Mouse (Mus musculus): ENCODE data around the gene Spsb2. TPM values are rescaled to one million over a fixed set of nuclear protein-coding genes. Genes with fewer than 3 reads are reported as not detected.
A peak's percentile ranks its signal among the peaks of the same experiment; 100 is the strongest.

Spsb2 gene
- polyA plus RNA-seq, 1 experiment from 2014 or later, result 8.6 TPM

- 83% methylated on average over 10 of the region's 10 CpGs for WGBS (ENCODE audit: insufficient replicate concordance)
- no peak for ATAC-seq (ENCODE audit: low read depth)
- no peak overlapping the region for H3K27ac ChIP-seq (ENCODE audit: low read length)
Measured at GRCm38 (mm10) chr6:124835531-124835930, 27.1 kb downstream of the Spsb2 start.

GRCm38 (mm10) chr6:124836411-124836810 is 27.9 kb downstream of the Spsb2 start:
- Histone ChIP-seq H3K9ac (ENCODE audit: low read depth, low read length) (no peak overlapping the region), H3K4me3 (ENCODE audit: low read depth, low read length) (no peak overlapping the region), H3K36me3 (ENCODE audit: control insufficient read depth, insufficient read depth) (peaks cover 33% of the 10 kb centered on the region), H3K4me2 (ENCODE audit: low read depth, low read length) (no peak overlapping the region), H3K4me1 (ENCODE audit: control insufficient read depth, low read depth, low read length) (peaks cover 5% of the 10 kb centered on the region), H3K27ac (ENCODE audit: low read length) (no peak overlapping the region), H3K27me3 (ENCODE audit: control insufficient read depth, insufficient read depth, low read depth, low read length) (peaks cover 5% of the 10 kb centered on the region; the same call in 1 of the 2 replicates), H3K9me3 (replicated peaks; ENCODE audit: control insufficient read depth, low read length) (no peaks in the 10 kb centered on the region)
- no peak for ATAC-seq (ENCODE audit: low read depth)
- 75% methylated on average over 7 of the region's 7 CpGs for WGBS (ENCODE audit: insufficient replicate concordance)

More at GRCm38 (mm10) chr6:124835531-124835930, 27.1 kb downstream of the Spsb2 start:
- Histone ChIP-seq H3K4me3 (ENCODE audit: low read depth, low read length) (no peak overlapping the region), H3K27me3 (ENCODE audit: control insufficient read depth, insufficient read depth, low read depth, low read length) (peaks cover 5% of the 10 kb centered on the region; the same call in 1 of the 2 replicates), H3K9ac (ENCODE audit: low read depth, low read length) (no peak overlapping the region), H3K4me2 (ENCODE audit: low read depth, low read length) (no peak overlapping the region), H3K9me3 (replicated peaks; ENCODE audit: control insufficient read depth, low read length) (no peaks in the 10 kb centered on the region), H3K36me3 (ENCODE audit: control insufficient read depth, insufficient read depth) (peaks cover 35% of the 10 kb centered on the region), H3K4me1 (ENCODE audit: control insufficient read depth, low read depth, low read length) (peaks cover 8% of the 10 kb centered on the region)

GRCm38 (mm10) chr6:124839805-124840204 is 31.3 kb downstream of the Spsb2 start:
- H3K4me2 ChIP-seq (ENCODE audit: low read depth, low read length), result no peak overlapping the region
- ATAC-seq (ENCODE audit: low read depth), result no peak
- H3K36me3 ChIP-seq (ENCODE audit: control insufficient read depth, insufficient read depth), result peaks cover under 1% of the 10 kb centered on the region; the same call in 1 of the 2 replicates

GRCm38 (mm10) chr6:124840241-124841167 is 32.0 kb downstream of the Spsb2 start, which contains the start of gene Gnb3:
Gene Gnb3 (minus strand): TSS chr6:124840275.
- Histone ChIP-seq H3K36me3 (ENCODE audit: control insufficient read depth, insufficient read depth) (no peaks in the 10 kb centered on the region), H3K9me3 (replicated peaks; ENCODE audit: control insufficient read depth, low read length) (no peaks in the 10 kb centered on the region), H3K4me2 (ENCODE audit: low read depth, low read length) (no peak within 1 kb of the TSS), H3K9ac (ENCODE audit: low read depth, low read length) (no peak within 1 kb of the TSS), H3K4me1 (ENCODE audit: control insufficient read depth, low read depth, low read length) (no peaks in the 10 kb centered on the region), H3K27me3 (ENCODE audit: control insufficient read depth, insufficient read depth, low read depth, low read length) (peaks cover 5% of the 10 kb centered on the region; the same call in 1 of the 2 replicates), H3K27ac (ENCODE audit: low read length) (no peak within 1 kb of the TSS), H3K4me3 (ENCODE audit: low read depth, low read length) (no peak within 1 kb of the TSS)
- 32% methylated on average over 15 of the region's 15 CpGs for WGBS (ENCODE audit: insufficient replicate concordance)
- no peak for ATAC-seq (ENCODE audit: low read depth)

More at GRCm38 (mm10) chr6:124839805-124840204, 31.3 kb downstream of the Spsb2 start:
- Histone ChIP-seq H3K9ac (ENCODE audit: low read depth, low read length) (no peak overlapping the region), H3K9me3 (replicated peaks; ENCODE audit: control insufficient read depth, low read length) (no peaks in the 10 kb centered on the region), H3K27me3 (ENCODE audit: control insufficient read depth, insufficient read depth, low read depth, low read length) (peaks cover 5% of the 10 kb centered on the region; the same call in 1 of the 2 replicates), H3K4me3 (ENCODE audit: low read depth, low read length) (no peak overlapping the region), H3K27ac (ENCODE audit: low read length) (no peak overlapping the region), H3K4me1 (ENCODE audit: control insufficient read depth, low read depth, low read length) (no peaks in the 10 kb centered on the region)
- WGBS (ENCODE audit: insufficient replicate concordance), result 20% methylated on average over 8 of the region's 8 CpGs

- Histone ChIP-seq H3K4me1 (ENCODE audit: control insufficient read depth, low read depth, low read length) (no peaks in the 10 kb centered on the region), H3K9me3 (replicated peaks; ENCODE audit: control insufficient read depth, low read length) (no peaks in the 10 kb centered on the region), H3K27ac (ENCODE audit: low read length) (no peak overlapping the region), H3K36me3 (ENCODE audit: control insufficient read depth, insufficient read depth) (no peaks in the 10 kb centered on the region), H3K4me2 (ENCODE audit: low read depth, low read length) (no peak overlapping the region), H3K27me3 (ENCODE audit: control insufficient read depth, insufficient read depth, low read depth, low read length) (no peaks in the 10 kb centered on the region), H3K9ac (ENCODE audit: low read depth, low read length) (no peak overlapping the region), H3K4me3 (ENCODE audit: low read depth, low read length) (no peak overlapping the region)
- 18% methylated on average over 9 of the region's 9 CpGs for WGBS (ENCODE audit: insufficient replicate concordance)
- ATAC-seq (ENCODE audit: low read depth), result peak; percentile 25; the same call in 1 of the 2 replicates
Measured at GRCm38 (mm10) chr6:124847305-124847704, 38.8 kb downstream of the Spsb2 start.

GRCm38 (mm10) chr6:124850535-124850934 is 42.1 kb downstream of the Spsb2 start:
- WGBS (ENCODE audit: insufficient replicate concordance), result 49% methylated on average over 8 of the region's 8 CpGs
- ATAC-seq (ENCODE audit: low read depth), result no peak
- H3K4me1 ChIP-seq (ENCODE audit: control insufficient read depth, low read depth, low read length), result peaks cover 2% of the 10 kb centered on the region

GRCm38 (mm10) chr6:124854647-124855046 is 46.2 kb downstream of the Spsb2 start:
- Histone ChIP-seq H3K9ac (ENCODE audit: low read depth, low read length) (no peak overlapping the region), H3K36me3 (ENCODE audit: control insufficient read depth, insufficient read depth) (no peaks in the 10 kb centered on the region), H3K4me3 (ENCODE audit: low read depth, low read length) (no peak overlapping the region), H3K4me1 (ENCODE audit: control insufficient read depth, low read depth, low read length) (peaks cover 2% of the 10 kb centered on the region), H3K9me3 (replicated peaks; ENCODE audit: control insufficient read depth, low read length) (no peaks in the 10 kb centered on the region), H3K4me2 (ENCODE audit: low read depth, low read length) (no peak overlapping the region), H3K27me3 (ENCODE audit: control insufficient read depth, insufficient read depth, low read depth, low read length) (peaks cover 48% of the 10 kb centered on the region), H3K27ac (ENCODE audit: low read length) (no peak overlapping the region)
- WGBS (ENCODE audit: insufficient replicate concordance), result 47% methylated on average over 12 of the region's 12 CpGs
- ATAC-seq (ENCODE audit: low read depth), result no peak

More at GRCm38 (mm10) chr6:124850535-124850934, 42.1 kb downstream of the Spsb2 start:
- H3K27ac ChIP-seq (ENCODE audit: low read length), result no peak overlapping the region
- no peaks in the 10 kb centered on the region for H3K9me3 ChIP-seq (replicated peaks; ENCODE audit: control insufficient read depth, low read length)
- no peak overlapping the region for H3K9ac ChIP-seq (ENCODE audit: low read depth, low read length)
- H3K4me2 ChIP-seq (ENCODE audit: low read depth, low read length), result no peak overlapping the region
- H3K36me3 ChIP-seq (ENCODE audit: control insufficient read depth, insufficient read depth), result no peaks in the 10 kb centered on the region
- H3K4me3 ChIP-seq (ENCODE audit: low read depth, low read length), result no peak overlapping the region
- peaks cover 8% of the 10 kb centered on the region for H3K27me3 ChIP-seq (ENCODE audit: control insufficient read depth, insufficient read depth, low read depth, low read length)

- no peak overlapping the region for H3K4me3 ChIP-seq (ENCODE audit: low read depth, low read length)
- WGBS (ENCODE audit: insufficient replicate concordance), result 16% methylated on average over 14 of the region's 14 CpGs
- H3K4me2 ChIP-seq (ENCODE audit: low read depth, low read length), result no peak overlapping the region
- no peak for ATAC-seq (ENCODE audit: low read depth)
- peaks cover 54% of the 10 kb centered on the region for H3K27me3 ChIP-seq (ENCODE audit: control insufficient read depth, insufficient read depth, low read depth, low read length)
- H3K9ac ChIP-seq (ENCODE audit: low read depth, low read length), result no peak overlapping the region
- no peaks in the 10 kb centered on the region for H3K36me3 ChIP-seq (ENCODE audit: control insufficient read depth, insufficient read depth)
- H3K4me1 ChIP-seq (ENCODE audit: control insufficient read depth, low read depth, low read length), result peaks cover 2% of the 10 kb centered on the region
- H3K27ac ChIP-seq (ENCODE audit: low read length), result no peak overlapping the region
- no peaks in the 10 kb centered on the region for H3K9me3 ChIP-seq (replicated peaks; ENCODE audit: control insufficient read depth, low read length)
Measured at GRCm38 (mm10) chr6:124856321-124856720, 47.9 kb downstream of the Spsb2 start.
